Mouse (Mus musculus) kidney, adult 2 months (tissue): ENCODE measurements around the gene Wdr13.

Experiments used
- CTCF ChIP-seq: fragments of 200-500 bp; conservative IDR thresholded peaks from 2 replicates; pipeline ENCODE4 v1.5.1; 2011; ENCODE audit warnings: low read depth, mild to moderate bottlenecking, control low read depth, low read length, moderate library complexity, mixed read lengths; ENCODE audit not compliant: insufficient read depth, insufficient read length
- POLR2A ChIP-seq: fragments of 200-500 bp; IDR thresholded peaks from one replicate; pipeline ENCODE4 v1.6.1; 2011; ENCODE audit warnings: low read depth, low read length, control low read depth

- TF ChIP-seq POLR2A, result no peak
- no peak for TF ChIP-seq CTCF
These were observed 30.5 kb downstream of the Wdr13 start for GRCm38 (mm10) chrX:8102213-8102668.
